Mouse (Mus musculus) testis, adult 2 months (tissue): ENCODE results near the gene Foxp1.

Experiments used
- CTCF ChIP-seq: fragments of 200-500 bp; IDR thresholded peaks from 2 replicates; pipeline ENCODE4 v1.5.1; 2012; ENCODE audit warnings: low read depth, mild to moderate bottlenecking, inconsistent platforms, low read length, moderate library complexity; ENCODE audit not compliant: control insufficient read depth, insufficient read depth, insufficient replicate concordance
- POLR2A ChIP-seq: fragments of 200-500 bp; IDR thresholded peaks from 2 replicates; pipeline ENCODE4 v1.6.1; 2012; ENCODE audit warnings: low read depth, mild to moderate bottlenecking, inconsistent platforms, low read length, moderate library complexity; ENCODE audit not compliant: control insufficient read depth

DNA sequence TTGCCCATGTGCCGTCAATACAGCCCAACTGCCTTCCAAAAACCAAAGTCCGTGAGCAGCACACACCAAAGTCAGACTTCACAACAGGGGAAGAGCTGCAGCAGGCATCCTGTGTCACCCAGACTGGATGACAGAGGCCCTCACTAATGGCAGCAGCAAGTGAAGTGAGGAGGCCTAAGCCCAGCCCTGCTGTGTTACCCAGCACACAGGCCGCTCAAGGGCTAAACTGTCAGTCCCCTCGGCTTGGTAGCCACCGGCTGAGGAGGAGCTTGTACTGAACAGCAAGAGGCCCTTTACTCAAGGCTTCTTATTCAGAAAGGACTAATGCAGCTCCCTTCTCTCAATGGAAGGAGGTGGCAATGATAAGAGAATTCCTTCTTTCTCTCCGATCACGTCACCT is 336.0 kb downstream of the Foxp1 start:
- no peak for TF ChIP-seq CTCF
- TF ChIP-seq POLR2A = no peak
